Mouse (Mus musculus): ENCODE measurements at regions not wholly inside any gene's neighbourhood (a gene's known extent, or its start where the extent isn't known, plus 50 kb on each side); places are given as distances from the start of the nearest gene placed in this dataset.

- DNase-seq (ENCODE audit: low spot score in 2 of 2) = no peak
Measured at GRCm38 (mm10) chr2:28349911-28350310, 96.7 kb upstream of the Ppp1r26 start.

GRCm38 (mm10) chr2:28351445-28351844 lies 95.2 kb upstream of the Ppp1r26 start:
- no peak for DNase-seq (ENCODE audit: low spot score in 2 of 2)

- DNase-seq (ENCODE audit: low spot score in 2 of 2) = no peak
Measured at GRCm38 (mm10) chr2:28352903-28353302, 93.7 kb upstream of the Ppp1r26 start.

DNA sequence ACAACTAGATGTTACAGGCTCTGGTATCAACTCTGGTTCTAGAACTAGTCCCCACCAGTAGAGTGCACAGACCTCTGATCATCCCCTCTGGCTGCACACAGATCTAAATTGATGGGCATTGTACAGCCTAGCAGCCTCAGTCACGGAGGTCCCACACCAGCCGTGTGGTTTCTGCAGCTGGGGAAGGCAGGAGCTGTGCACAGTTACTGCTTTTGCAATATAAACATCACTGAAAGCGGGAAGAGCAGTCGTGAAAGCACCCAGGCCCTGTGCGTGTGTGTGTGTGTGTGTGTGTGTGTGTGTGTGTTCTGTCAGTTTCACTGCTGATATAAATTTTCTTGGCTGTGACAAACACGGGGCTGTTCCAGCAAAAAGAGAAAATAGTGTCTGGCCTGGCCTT lies 84.4 kb upstream of the Ppp1r26 start:
- no peak for DNase-seq (ENCODE audit: low spot score in 2 of 2)

- no peak for DNase-seq (ENCODE audit: low spot score in 2 of 2)
Measured at GRCm38 (mm10) chr2:28364623-28365022, 82.0 kb upstream of the Ppp1r26 start.

DNA sequence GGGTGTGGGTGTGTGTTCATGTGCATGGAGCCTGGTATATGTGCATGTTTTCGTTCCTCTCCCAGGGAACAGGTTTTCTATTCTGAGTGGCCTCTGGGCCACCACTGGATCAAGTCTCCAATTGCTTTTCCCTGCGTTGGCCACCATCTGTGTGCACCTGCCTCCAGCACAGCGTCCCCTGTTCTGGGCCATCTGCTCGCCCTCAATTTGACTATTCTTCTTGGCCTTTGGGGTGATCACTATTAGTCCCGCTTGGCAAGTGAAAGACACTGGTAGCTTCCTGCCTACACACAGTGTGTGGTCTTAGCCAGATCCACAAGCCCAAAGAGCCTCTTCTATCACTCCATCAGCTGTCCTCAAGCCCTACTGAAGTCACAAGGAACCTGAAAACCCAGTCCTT lies 80.8 kb upstream of the Ppp1r26 start:
- DNase-seq (ENCODE audit: low spot score in 2 of 2) = no peak

GRCm38 (mm10) chr2:28374838-28375237 lies 71.8 kb upstream of the Ppp1r26 start:
- peak; percentile 52 to 54 for DNase-seq (ENCODE audit: low spot score in 2 of 2)

- DNase-seq (ENCODE audit: low spot score in 2 of 2) = no peak
Measured at GRCm38 (mm10) chr2:28377948-28378822, 68.4 kb upstream of the Ppp1r26 start.

- DNase-seq (ENCODE audit: low spot score in 2 of 2) = no peak
Measured at GRCm38 (mm10) chr2:28382051-28382802, 64.4 kb upstream of the Ppp1r26 start.

DNA sequence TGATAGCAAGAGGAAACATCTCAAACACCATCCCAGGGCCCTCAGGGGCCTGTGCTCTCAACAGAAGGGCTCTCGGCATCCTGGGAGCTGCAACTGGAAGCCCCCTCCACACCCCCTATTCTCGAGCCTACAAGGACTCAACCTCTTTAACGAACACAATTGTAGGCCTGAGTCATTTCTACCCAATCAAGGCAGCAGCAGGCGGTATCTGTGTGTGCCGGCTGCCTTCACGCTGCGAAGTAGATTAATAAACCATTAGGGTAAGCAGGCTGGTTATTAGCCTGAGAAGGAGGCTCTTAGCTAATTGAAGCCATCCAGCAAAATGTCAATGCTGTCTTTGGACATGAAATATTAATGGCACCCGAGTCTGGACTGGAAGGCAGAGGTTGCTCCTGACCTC lies 61.7 kb upstream of the Ppp1r26 start:
- no peak for DNase-seq (ENCODE audit: low spot score in 2 of 2)

GRCm38 (mm10) chr2:28386784-28387183 lies 59.8 kb upstream of the Ppp1r26 start:
- DNase-seq (ENCODE audit: low spot score in 2 of 2) = no peak

GRCm38 (mm10) chr2:28387422-28387836 lies 59.2 kb upstream of the Ppp1r26 start:
- no peak for DNase-seq (ENCODE audit: low spot score in 2 of 2)

DNA sequence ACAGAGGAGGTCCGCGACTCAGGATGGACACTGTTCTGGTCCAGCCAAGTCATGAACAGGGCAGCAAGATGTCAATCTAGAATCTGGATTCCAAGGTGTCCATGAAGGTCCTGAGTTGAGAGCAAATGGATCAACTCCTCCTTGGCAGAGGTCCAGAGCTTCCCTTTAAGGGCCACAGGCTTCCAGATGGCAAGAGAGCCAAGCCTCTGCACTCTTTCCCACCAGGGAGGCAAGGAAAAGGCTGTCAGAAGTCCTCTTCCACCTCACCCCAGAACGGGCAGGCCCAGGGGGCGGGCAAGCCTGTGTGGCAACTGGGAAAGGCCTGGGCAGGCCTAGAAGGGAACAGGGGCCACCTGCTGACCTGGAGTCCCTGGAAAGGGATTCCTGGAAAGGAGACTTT lies 58.7 kb upstream of the Ppp1r26 start:
- DNase-seq (ENCODE audit: low spot score in 2 of 2) = no peak

GRCm38 (mm10) chr2:28389703-28390102 lies 56.9 kb upstream of the Ppp1r26 start:
- no peak for DNase-seq (ENCODE audit: low spot score in 2 of 2)

DNA sequence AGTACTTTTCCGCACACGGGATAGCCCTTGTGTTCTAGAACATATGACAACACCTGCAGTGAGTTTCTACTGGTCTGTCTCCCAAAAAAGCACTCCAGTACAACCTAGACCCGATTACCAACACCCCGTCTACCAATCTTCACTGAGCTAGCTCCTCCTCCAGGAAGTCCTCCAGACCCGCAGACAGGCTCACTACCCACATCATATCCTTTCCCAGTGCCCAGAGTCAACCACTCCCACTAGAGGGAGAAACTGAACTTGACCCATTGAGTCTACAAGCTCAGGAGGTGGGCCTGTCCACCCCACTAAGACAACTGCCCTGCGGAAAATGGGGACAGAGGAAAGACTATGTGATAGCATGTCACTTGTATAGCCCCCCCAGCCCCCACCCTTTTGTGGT lies 51.2 kb upstream of the Ppp1r26 start:
- DNase-seq (ENCODE audit: low spot score in 2 of 2) = no peak
